ENCODE assay signal across 8 mouse cellular contexts in the genomic region with DNA sequence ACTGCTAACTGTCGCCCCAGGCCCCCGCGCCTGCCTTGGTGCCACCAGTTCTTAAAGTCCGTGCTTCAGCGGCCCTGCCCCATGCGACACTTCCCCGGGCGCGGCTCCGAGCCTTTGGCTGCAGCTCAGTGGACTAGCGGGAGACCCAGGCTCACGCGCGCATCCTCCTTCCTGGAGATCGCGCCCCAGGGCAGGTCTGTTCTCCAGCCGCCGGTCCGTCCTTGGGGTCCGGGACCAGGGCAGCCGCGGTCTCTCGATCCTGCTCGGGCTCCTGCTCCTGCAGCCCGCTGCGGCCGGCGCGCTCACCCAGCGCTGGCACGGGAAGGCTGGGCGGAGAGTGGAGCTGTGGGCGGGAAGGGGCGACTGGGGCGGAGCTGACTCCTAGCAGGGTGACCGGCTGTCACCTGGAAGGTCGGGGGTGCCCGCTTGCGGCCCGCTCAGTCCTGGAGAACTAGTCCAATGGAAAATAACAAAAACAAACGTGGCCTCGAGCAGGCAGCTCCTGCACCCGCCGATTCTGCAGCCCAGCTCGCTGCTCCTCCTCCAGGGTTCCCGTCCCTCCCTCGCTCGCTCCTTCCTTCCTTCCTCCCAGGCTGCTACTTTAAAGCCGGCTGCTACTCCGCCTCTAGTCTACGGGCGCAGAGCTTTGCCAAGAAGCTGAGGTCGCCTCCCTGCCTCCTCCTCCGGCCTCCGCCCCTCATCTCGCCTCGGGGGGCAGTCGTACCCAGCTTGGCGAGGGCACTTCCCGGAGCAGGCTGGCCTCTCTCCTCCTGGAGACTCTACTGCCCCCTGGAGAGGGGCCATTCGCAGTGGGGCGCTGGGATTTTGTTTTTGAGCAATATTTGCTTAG. TPM values are rescaled to one million over a fixed set of nuclear protein-coding genes. Genes with fewer than 3 reads are reported as not detected.
DNase-seq lines count a peak whose midpoint lies in the region; ATAC-seq and TF ChIP-seq lines count a peak whose summit lies in the region.

Gene Tbc1d4 (minus strand): TSS at position 673 of the 850 bp plus-strand sequence.

- H3K9me3 ChIP-seq in forebrain, postnatal 0 days (ENCODE audit: low read length) = no peaks in the 10 kb centered on the region
- H3K9me3 ChIP-seq in lung, embryonic 15.5 days = no peaks in the 10 kb centered on the region

- peak within 1 kb of the TSS; percentile 98 for H3K4me2 ChIP-seq in forebrain, postnatal 0 days (ENCODE audit: low read depth)
- H3K4me2 ChIP-seq in lung, embryonic 15.5 days = peak within 1 kb of the TSS; percentile 98

- peak within 1 kb of the TSS; percentile 80 for H3K4me3 ChIP-seq in forebrain, postnatal 0 days (ENCODE audit: low read depth, low read length)
- H3K4me3 ChIP-seq in lung, embryonic 15.5 days = peak within 1 kb of the TSS; percentile 87
- H3K4me3 ChIP-seq in olfactory bulb, adult 2 months (ENCODE audit: insufficient read depth, low read depth, low read length) = peak within 1 kb of the TSS; percentile 59

- WGBS in forebrain, postnatal 0 days = 2% methylated on average over 62 of the region's 62 CpGs
- under 1% methylated on average over 62 of the region's 62 CpGs for WGBS in lung, embryonic 15.5 days
- under 1% methylated on average over 62 of the region's 62 CpGs for WGBS in olfactory bulb, adult 2 months

- peak; percentile 76 for TF ChIP-seq CTCF in forebrain, postnatal 0 days (IDR thresholded peaks at IDR 0.05; ENCODE audit: low read depth)
- TF ChIP-seq CTCF in olfactory bulb, adult 2 months (IDR thresholded peaks at IDR 0.05; ENCODE audit: insufficient read depth, low read depth, low read length) = no peak

- no peak for TF ChIP-seq POLR2A in olfactory bulb, adult 2 months (IDR thresholded peaks at IDR 0.05; ENCODE audit: insufficient read depth, low read depth, low read length)

- H3K27me3 ChIP-seq in forebrain, postnatal 0 days (ENCODE audit: insufficient read depth, low read length) = no peaks in the 10 kb centered on the region
- H3K27me3 ChIP-seq in lung, embryonic 15.5 days = no peaks in the 10 kb centered on the region

- no peaks in the 10 kb centered on the region for H3K36me3 ChIP-seq in forebrain, postnatal 0 days (ENCODE audit: insufficient read depth)
- H3K36me3 ChIP-seq in lung, embryonic 15.5 days = no peaks in the 10 kb centered on the region

- no peaks in the 10 kb centered on the region for H3K4me1 ChIP-seq in forebrain, postnatal 0 days (ENCODE audit: insufficient read depth)
- H3K4me1 ChIP-seq in lung, embryonic 15.5 days = peaks cover 7% of the 10 kb centered on the region
- H3K4me1 ChIP-seq in olfactory bulb, adult 2 months (ENCODE audit: control insufficient read depth, insufficient read depth, low read length) = peaks cover 19% of the 10 kb centered on the region

- H3K27ac ChIP-seq in forebrain, postnatal 0 days (ENCODE audit: low read depth, low read length) = peak within 1 kb of the TSS; percentile 5; the same call in 1 of the 2 replicates
- peak within 1 kb of the TSS; percentile 78 for H3K27ac ChIP-seq in lung, embryonic 15.5 days
- no peak within 1 kb of the TSS for H3K27ac ChIP-seq in olfactory bulb, adult 2 months (ENCODE audit: insufficient read depth, low read depth, low read length)

- H3K9ac ChIP-seq in forebrain, postnatal 0 days = peak within 1 kb of the TSS; percentile 64
- H3K9ac ChIP-seq in lung, embryonic 15.5 days = peak within 1 kb of the TSS; percentile 77

- intact Hi-C loops in heart, postnatal 36 days (cut with DNase I) = loop anchor here (1.0 to 5.0 kb wide), 3 partner anchors 44 to 92 kb away; partner anchors contain the start of gene Uchl3

- peak; percentile 75 for DNase-seq in ES-CJ7 (ENCODE audit: low read depth, low spot score)
- DNase-seq in cerebellum, adult 11-12 months = peak; percentile 90
- peak; percentile 79 for DNase-seq in forebrain, postnatal 0 days
- peak; percentile 82 to 90 for DNase-seq in heart, postnatal 36 days
- peak; percentile 39 to 44 for DNase-seq in layer of hippocampus, adult 8-10 months (ENCODE audit: low spot score in 2 of 2)
- DNase-seq in thymus, postnatal 0 days (ENCODE audit: low spot score) = peak; percentile 41

- ATAC-seq in forebrain, postnatal 0 days = peak; percentile 82
- ATAC-seq in lung, embryonic 15.5 days (ENCODE audit: borderline replicate concordance, extremely low read depth, low FRiP score, low TSS enrichment) = peak; percentile 91

RNA-seq across cellular contexts. Expression of gene Tbc1d4, which starts in this region (rescaled TPM):
- total RNA-seq in forebrain, postnatal 0 days (2014; rRNA removed) = 10.8 and 14.7 TPM in 2 replicates
- 5.2 and 6.9 TPM in 2 replicates for polyA plus RNA-seq in forebrain, postnatal 0 days (2015; fragmentation: Nextera tagmentation; extraction: Ambion mirVana)
- total RNA-seq in heart, postnatal 36 days (2021) = 10 to 100 TPM; 64.9 to 93.1 TPM
- total RNA-seq in layer of hippocampus, adult 8-10 months (2022) = 10 to 100 TPM in 3 of 4 experiments, 1 to 10 TPM in 1; 9.0 to 10.4 (median 10.1) TPM
- 12.5 and 12.9 TPM in 2 replicates for polyA plus RNA-seq in lung, embryonic 15.5 days (2015; fragmentation: Nextera tagmentation; extraction: Ambion mirVana)
- not detected in 2 replicates for polyA plus RNA-seq in olfactory bulb, adult 2 months (2012; ENCODE audit: insufficient read depth, insufficient read length, low replicate concordance, missing spikeins)
- polyA plus RNA-seq in thymus, postnatal 0 days (2015; fragmentation: Nextera tagmentation; extraction: Ambion mirVana) = 14.8 and 15.0 TPM in 2 replicates
